Mouse (Mus musculus): ENCODE data around the gene Phospho2.

DNA sequence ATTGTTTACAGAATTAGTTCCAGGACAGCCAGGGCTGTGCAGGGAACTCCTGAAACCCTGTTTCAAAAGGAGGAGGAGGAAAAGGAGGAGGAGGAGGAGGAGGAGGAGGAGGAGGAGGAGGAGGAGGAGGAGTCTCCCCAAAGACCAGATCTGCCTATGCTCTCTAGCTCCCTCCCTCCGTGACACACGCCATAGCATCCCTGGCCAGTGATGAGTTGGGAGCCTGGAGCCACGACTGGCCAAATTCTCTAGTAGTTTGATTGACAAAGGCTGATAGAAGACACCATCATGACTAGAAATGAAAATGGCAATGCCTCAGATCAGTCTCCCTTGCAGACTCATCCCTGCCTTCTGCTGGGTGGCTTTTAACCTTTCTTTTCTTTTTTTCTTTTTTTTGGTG is 48.6 kb downstream of the Phospho2 start:
- TF ChIP-seq CTCF (IDR thresholded peaks at IDR 0.05; ENCODE audit: insufficient read depth, low read depth, low read length) (no peak), POLR2A (IDR thresholded peaks at IDR 0.05; ENCODE audit: insufficient read depth, low read depth, low read length) (no peak)
